Mouse (Mus musculus) liver, embryonic 12.5 days (tissue): ENCODE measurements around the gene Hsbp1. TPM values are rescaled to one million over a fixed set of nuclear protein-coding genes. Genes with fewer than 3 reads are reported as not detected.

Experiments
- ATAC-seq: fragments of 200-750 bp; cut with Nextera tagmentation; 2 replicates; pipeline ENCODE4 v1.8.0; 2017; ENCODE audit warnings: moderate number of reproducible peaks, mild to moderate bottlenecking, moderate library complexity
- H3K27ac ChIP-seq: fragments of 300-500 bp; sonication (generic); 2 replicates; pipeline ENCODE4 v1.5.1; 2016; ENCODE audit warnings: mild to moderate bottlenecking
- H3K27me3 ChIP-seq: fragments of 300-500 bp; sonication (generic); replicated peaks from 2 replicates; pipeline ENCODE4 v1.6.1; 2016; ENCODE audit warnings: mild to moderate bottlenecking, moderate library complexity
- H3K36me3 ChIP-seq: fragments of 300-500 bp; sonication (generic); 2 replicates; pipeline ENCODE4 v1.6.1; 2016; ENCODE audit warnings: mild to moderate bottlenecking, moderate library complexity
- H3K4me1 ChIP-seq: fragments of 300-500 bp; sonication (generic); 2 replicates; pipeline ENCODE4 v1.6.1; 2016
- H3K4me2 ChIP-seq: fragments of 300-500 bp; sonication (generic); 2 replicates; pipeline ENCODE4 v1.6.1; 2016; ENCODE audit warnings: mild to moderate bottlenecking, moderate library complexity
- H3K4me3 ChIP-seq: fragments of 300-500 bp; sonication (generic); 2 replicates; pipeline ENCODE4 v1.5.1; 2016; ENCODE audit warnings: mild to moderate bottlenecking, moderate library complexity
- H3K9ac ChIP-seq: fragments of 300-500 bp; sonication (generic); 2 replicates; pipeline ENCODE4 v1.6.1; 2016; ENCODE audit warnings: mild to moderate bottlenecking, moderate library complexity
- H3K9me3 ChIP-seq: fragments of 300-500 bp; sonication (generic); replicated peaks from 2 replicates; pipeline ENCODE4 v1.6.1; 2016; ENCODE audit warnings: mild to moderate bottlenecking, moderate library complexity
- WGBS: fragments of 180-500 bp; shearing (Covaris S2); methylation state at CpG from one replicate; pipeline ENCODE4 v1.1.7; 2016; ENCODE audit not compliant: insufficient replicate concordance; 5-methylcytosine and 5-hydroxymethylcytosine counted together
- polyA plus RNA-seq: library from polyadenylated mRNA; unstranded; fragments of >200 nt; fragmentation: Nextera tagmentation; extraction: Ambion mirVana; gene quantifications from 2 replicates; pipeline ENCODE4 v1.2.1, GENCODE M21; 2016

Gene Hsbp1
- polyA plus RNA-seq, 1 experiment from 2014 or later = 96.2 TPM

- peak overlapping the region; percentile 85 for H3K4me3 ChIP-seq
- peaks cover 26% of the 10 kb centered on the region for H3K4me1 ChIP-seq
- peak; percentile 11; the same call in 1 of the 2 replicates for ATAC-seq
- H3K9ac ChIP-seq = peak overlapping the region; percentile 91
- H3K27me3 ChIP-seq = no peaks in the 10 kb centered on the region
- H3K9me3 ChIP-seq = no peaks in the 10 kb centered on the region
- H3K36me3 ChIP-seq = peaks cover 4% of the 10 kb centered on the region; the same call in 1 of the 2 replicates
- 65% methylated on average over 9 of the region's 9 CpGs for WGBS
- no peak overlapping the region for H3K27ac ChIP-seq
- H3K4me2 ChIP-seq = peak overlapping the region; percentile 100
Measured at GRCm38 (mm10) chr8:119394097-119394496, 49.8 kb downstream of the Hsbp1 start.

GRCm38 (mm10) chr8:119394524-119395026 is 50.3 kb downstream of the Hsbp1 start, which contains the start of gene Mlycd:
Gene Mlycd (plus strand): TSS chr8:119394878.
- peak within 1 kb of the TSS; percentile 85 for H3K4me3 ChIP-seq
- no peaks in the 10 kb centered on the region for H3K27me3 ChIP-seq
- peak within 1 kb of the TSS; percentile 75 for H3K27ac ChIP-seq
- WGBS = 5% methylated on average over 44 of the region's 44 CpGs
- H3K9me3 ChIP-seq = no peaks in the 10 kb centered on the region
- ATAC-seq = peak; percentile 93
- H3K4me1 ChIP-seq = peaks cover 26% of the 10 kb centered on the region
- peak within 1 kb of the TSS; percentile 100 for H3K4me2 ChIP-seq
- peaks cover 4% of the 10 kb centered on the region; the same call in 1 of the 2 replicates for H3K36me3 ChIP-seq
- peak within 1 kb of the TSS; percentile 91 for H3K9ac ChIP-seq

GRCm38 (mm10) chr8:119395072-119395950 is 51.0 kb downstream of the Hsbp1 start:
- peak overlapping the region; percentile 100 for H3K4me2 ChIP-seq
- peak overlapping the region; percentile 75 for H3K27ac ChIP-seq
- H3K4me1 ChIP-seq = peaks cover 26% of the 10 kb centered on the region
- no peaks in the 10 kb centered on the region for H3K27me3 ChIP-seq
- peak; percentile 51 for ATAC-seq
- peaks cover 4% of the 10 kb centered on the region; the same call in 1 of the 2 replicates for H3K36me3 ChIP-seq
- 6% methylated on average over 72 of the region's 83 CpGs for WGBS
- peak overlapping the region; percentile 91 for H3K9ac ChIP-seq
- H3K4me3 ChIP-seq = peak overlapping the region; percentile 85
- no peaks in the 10 kb centered on the region for H3K9me3 ChIP-seq

Other genes with a start within 250 kb of the Hsbp1 start
- gene Mlycd, start 50.4 kb downstream of the Hsbp1 start, polyA plus RNA-seq = 11.7 TPM in 2 replicates
- 13.3 and 13.6 TPM in 2 replicates for gene Osgin1, start 89.6 kb downstream of the Hsbp1 start, polyA plus RNA-seq
- gene Necab2, start 102.2 kb downstream of the Hsbp1 start, polyA plus RNA-seq = 0.23 and 0.25 TPM in 2 replicates
- gene Slc38a8, start 157.2 kb downstream of the Hsbp1 start, polyA plus RNA-seq = not detected in 2 replicates
- 45.7 and 48.8 TPM in 2 replicates for gene Mbtps1, start 214.2 kb downstream of the Hsbp1 start, polyA plus RNA-seq
- 25.0 and 25.5 TPM in 2 replicates for gene Hsdl1, start 230.7 kb downstream of the Hsbp1 start, polyA plus RNA-seq
- gene Dnaaf1, start 230.7 kb downstream of the Hsbp1 start, polyA plus RNA-seq = 0.11 and 0.13 TPM in 2 replicates